Mouse (Mus musculus): ENCODE data around the gene Luc7l2. TPM values are rescaled to one million over a fixed set of nuclear protein-coding genes. Genes with fewer than 3 reads are reported as not detected.

The Luc7l2 gene
- total RNA-seq, 2 experiments from 2014 or later = 164 to 172 TPM

DNA sequence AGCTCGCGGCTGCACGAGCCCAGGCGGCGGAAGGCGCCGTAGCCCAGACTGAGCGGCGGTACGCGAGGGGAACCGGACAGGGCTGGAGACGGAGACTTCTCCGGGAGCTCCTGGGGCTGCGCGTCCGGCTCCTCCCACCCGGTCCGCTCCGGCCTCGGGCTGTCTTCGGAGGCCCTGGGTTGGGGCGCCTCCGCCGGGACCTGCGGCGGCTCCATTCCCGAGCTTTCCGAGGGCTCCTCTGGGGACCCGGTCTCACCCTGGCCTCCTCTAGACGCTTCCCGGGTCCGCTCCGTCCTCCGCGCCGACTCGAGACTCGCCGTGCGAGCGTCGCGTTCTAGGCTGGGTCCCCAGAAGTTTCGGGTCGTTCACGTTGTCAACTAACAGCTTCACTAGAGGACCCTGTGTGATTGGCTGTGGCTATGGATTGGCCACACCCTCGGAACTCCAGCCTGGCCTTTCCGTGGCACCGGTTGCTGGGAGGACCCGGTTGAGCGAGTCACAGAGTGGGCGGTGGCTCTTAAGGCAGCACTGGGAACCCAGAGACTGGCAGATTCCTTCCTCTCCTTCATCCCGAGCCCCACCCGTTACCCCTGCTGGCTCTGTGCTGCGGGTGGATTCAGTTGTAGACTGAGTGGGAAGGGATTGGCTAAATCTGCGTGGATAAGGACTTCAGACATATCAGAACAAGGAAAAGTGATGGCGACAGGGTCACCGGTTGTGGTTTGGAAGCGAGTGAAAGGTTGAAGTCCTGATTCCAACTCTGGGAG is 85.9 kb downstream of the Luc7l2 start, which contains the start of gene Klrg2:
Gene Klrg2 (minus strand): TSS at position 391 of the 767 bp plus-strand sequence.
- peak in 1 of 2 experiments; percentile 76 for DNase-seq (ENCODE audit: extremely low spot score in 1 of 2, low spot score in 2 of 2)
- intact Hi-C loops (cut with DNase I) = no loop called here

DNA sequence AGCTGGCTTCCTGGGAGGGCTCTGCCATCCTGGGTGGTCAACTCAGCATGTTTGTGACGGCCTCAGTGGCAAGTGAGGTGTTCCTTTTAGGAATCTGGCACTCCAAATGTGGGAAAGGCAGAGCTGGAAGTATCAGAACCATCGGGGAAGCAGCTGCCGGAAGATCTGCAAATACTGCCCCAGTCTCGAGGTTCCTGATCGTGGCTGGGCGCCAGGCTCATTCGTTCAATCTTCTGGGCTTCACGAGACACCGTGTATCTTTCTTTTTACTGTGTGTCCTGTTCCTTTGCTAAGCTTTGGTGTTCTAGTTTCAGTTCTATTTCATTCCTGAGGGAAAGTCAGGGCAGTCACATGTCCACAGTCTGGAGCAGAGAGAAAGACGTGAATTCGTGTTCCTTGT is 89.3 kb downstream of the Luc7l2 start:
- peak in 1 of 2 experiments; percentile 52 for DNase-seq (ENCODE audit: extremely low spot score in 1 of 2, low spot score in 2 of 2)
- intact Hi-C loops (cut with DNase I) = no loop called here

DNA sequence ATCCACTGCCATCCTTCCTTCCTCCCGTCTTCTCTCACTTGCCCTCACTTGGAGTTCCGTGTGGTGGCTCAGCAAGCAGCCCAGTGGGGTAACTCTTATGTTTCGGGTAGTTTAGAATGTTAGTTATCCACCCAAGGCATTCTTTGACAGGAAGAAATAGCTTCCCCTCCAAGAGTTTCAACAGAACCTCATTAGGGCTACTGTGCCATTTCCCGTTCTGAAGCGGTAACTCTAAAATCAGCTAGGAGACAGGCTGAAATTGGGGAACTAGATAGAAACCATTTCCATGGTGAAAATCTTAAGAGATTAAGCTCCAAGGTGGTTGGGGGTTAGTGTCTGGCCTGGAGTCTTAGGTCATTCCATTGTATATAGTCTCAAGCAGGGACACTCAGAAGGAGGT is 90.1 kb downstream of the Luc7l2 start:
- intact Hi-C loops (cut with DNase I) = no loop called here
- DNase-seq (ENCODE audit: extremely low spot score in 1 of 2, low spot score in 2 of 2) = no peak

DNA sequence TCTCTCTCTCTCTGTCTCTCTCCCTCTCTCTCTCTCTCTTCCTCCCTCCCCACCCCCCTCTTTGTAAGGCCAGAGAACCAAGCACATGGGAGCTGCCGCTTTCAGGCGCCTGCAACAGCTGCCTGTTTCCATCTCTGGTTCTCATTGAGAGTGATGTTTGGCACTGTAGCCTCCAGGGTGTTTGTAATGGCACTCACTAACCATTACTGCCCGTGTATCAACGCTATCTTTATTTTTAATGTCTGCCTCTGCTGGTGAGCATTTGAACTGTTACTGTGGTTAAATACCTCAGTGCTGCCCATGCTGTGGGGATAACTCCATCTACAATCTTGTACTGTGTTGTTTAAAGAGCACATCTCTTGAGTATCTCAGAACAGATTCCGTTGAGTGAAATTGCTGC is 90.5 kb downstream of the Luc7l2 start:
- intact Hi-C loops (cut with DNase I) = no loop called here
- no peak for DNase-seq (ENCODE audit: extremely low spot score in 1 of 2, low spot score in 2 of 2)

DNA sequence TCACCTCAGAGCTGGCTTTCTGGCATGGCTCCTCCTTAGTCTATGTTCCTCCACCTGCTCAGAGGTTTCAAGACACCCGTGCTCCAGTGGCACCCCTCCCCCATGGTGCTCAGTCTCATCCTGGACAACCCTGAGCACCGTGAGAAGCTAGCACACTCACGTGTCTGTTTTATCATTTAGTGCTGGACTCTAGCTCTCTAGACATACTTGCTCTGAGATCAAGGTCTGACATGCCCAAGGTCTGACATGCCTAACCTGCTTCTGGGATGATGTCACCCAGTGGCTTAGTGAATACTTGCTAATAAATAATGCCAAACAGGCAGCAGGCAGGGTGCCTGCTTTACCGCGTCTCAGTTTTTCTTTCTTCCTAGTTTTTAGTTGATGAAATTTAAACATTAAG is 91.5 kb downstream of the Luc7l2 start:
- intact Hi-C loops (cut with DNase I) = no loop called here
- no peak for DNase-seq (ENCODE audit: extremely low spot score in 1 of 2, low spot score in 2 of 2)

DNA sequence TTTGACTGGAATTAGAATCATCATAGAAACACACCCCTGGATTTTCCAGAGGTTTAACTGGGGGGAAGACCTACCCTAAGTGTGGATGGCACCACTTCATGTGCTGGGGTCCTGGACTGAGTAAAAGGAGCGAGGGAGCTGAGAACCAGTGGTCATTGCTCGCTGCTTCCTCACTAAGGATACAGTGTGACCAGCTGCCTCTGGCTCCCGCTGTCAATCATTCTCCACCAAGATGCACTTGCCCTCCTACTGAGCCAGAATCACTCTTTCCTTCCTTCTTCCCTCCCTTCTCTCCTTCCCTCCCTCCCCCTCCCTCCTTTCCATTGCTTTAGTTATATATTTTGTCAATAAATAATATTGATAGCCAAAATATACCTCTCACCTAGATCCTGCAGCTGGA is 91.9 kb downstream of the Luc7l2 start:
- intact Hi-C loops (cut with DNase I) = no loop called here
- no peak for DNase-seq (ENCODE audit: extremely low spot score in 1 of 2, low spot score in 2 of 2)

DNA sequence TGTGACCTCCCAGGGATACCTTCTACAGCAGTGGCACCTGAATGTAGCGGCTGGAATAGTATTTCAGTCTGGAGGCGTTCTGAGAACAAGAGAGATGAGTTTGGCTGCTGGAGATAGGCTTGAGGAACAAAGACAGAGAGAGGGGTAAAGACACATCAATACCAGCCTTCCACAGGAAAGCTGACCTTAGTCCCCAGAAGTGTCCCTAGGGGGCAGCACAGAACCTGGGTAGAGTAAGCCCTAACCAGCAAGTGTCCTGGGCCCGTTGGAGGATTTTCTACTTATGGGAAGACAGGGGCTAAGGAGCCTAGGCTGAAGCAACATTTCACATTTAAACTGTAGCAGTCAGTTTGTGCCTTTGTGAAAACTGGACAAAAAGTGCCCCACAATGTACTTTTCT is 98.4 kb downstream of the Luc7l2 start:
- intact Hi-C loops (cut with DNase I) = no loop called here
- DNase-seq (ENCODE audit: extremely low spot score in 1 of 2, low spot score in 2 of 2) = no peak

DNA sequence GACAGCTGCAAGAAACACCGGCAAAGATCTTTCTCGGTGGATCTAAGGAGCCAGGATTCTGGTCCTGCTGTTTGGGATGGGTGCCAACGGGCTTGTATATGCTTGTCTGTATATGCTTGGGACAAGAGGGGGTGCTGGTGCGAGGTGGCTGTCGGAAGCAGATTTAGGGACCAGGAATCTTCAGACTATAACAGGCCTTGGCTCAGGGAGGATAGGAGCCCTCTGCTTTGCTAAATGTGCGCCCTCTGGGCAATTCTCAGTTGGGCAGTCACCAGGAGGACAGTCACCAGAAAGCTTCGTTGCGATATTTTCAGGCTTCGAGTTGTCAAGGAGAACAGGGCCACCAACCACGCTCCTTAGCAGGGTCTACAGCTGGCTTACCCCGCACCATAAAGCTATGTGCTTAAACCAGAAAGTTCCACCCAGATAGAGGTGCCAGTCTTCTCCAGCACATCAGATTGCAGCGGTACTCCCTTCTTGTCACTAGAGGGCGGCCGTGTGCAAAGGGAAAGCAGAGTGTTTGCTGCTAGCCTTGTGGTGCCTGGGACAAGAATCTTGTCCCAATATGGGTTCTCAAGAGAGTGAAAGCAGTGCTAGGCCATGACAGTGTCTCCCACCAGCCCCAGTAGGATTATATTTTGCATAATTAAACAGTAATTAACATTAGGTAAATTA is 99.3 kb downstream of the Luc7l2 start:
- peak; percentile 49 to 70 for DNase-seq (ENCODE audit: extremely low spot score in 1 of 2, low spot score in 2 of 2)
- intact Hi-C loops (cut with DNase I) = loop anchor here (5.0 to 10.0 kb wide), 2 partner anchors 42 to 414 kb away; no protein-coding TSS in a partner anchor

Small RNA genes within 50 kb of the gene (microRNA-seq; reads per million reads assigned to microRNA genes)
- not detected for gene Mir7670

Other genes with a start within 250 kb of the Luc7l2 start
- 1 to 10 TPM; 2.9 TPM for gene Zc3hav1, start 196.7 kb upstream of the Luc7l2 start, total RNA-seq (2021)
- 1 to 10 TPM; 8.7 to 9.2 TPM for gene Ttc26, start 169.9 kb upstream of the Luc7l2 start, total RNA-seq (2021)
- 10 to 100 TPM; 40.0 to 42.2 TPM for gene Ubn2, start 117.4 kb upstream of the Luc7l2 start, total RNA-seq (2021)
- 10 to 100 TPM; 53.2 to 61.3 TPM for gene Fmc1, start 17.8 kb upstream of the Luc7l2 start, total RNA-seq (2021)
- 1 to 10 TPM in 1 of 2 experiments, under 1 TPM in 1; 0.49 to 1.3 TPM for gene Klrg2, start 85.9 kb downstream of the Luc7l2 start, total RNA-seq (2021)
- gene Clec2l, start 111.7 kb downstream of the Luc7l2 start, total RNA-seq (2021) = 100 to 1,000 TPM; 113 to 117 TPM

All from left cerebral cortex, postnatal 10 days (tissue).